Mouse (Mus musculus) olfactory bulb, adult 2 months (tissue): ENCODE measurements around the gene Krt35.

Source experiments
- CTCF ChIP-seq: fragments of 200-500 bp; IDR thresholded peaks from 2 replicates; pipeline ENCODE4 v1.5.1; 2012; ENCODE audit warnings: low read depth, mild to moderate bottlenecking, low read length, moderate library complexity; ENCODE audit not compliant: insufficient read depth
- POLR2A ChIP-seq: fragments of 200-500 bp; IDR thresholded peaks from 2 replicates; pipeline ENCODE4 v1.6.1; 2012; ENCODE audit warnings: mild to moderate bottlenecking, low read depth, low read length, moderate library complexity; ENCODE audit not compliant: insufficient read depth

GRCm38 (mm10) chr11:100073873-100074272, 22.2 kb downstream of the Krt35 start:
- TF ChIP-seq POLR2A: no peak
- TF ChIP-seq CTCF: no peak
